Mouse (Mus musculus): ENCODE measurements around the gene Ubqln4. TPM values are rescaled to one million over a fixed set of nuclear protein-coding genes. Genes with fewer than 3 reads are reported as not detected.
A peak's percentile ranks its signal among the peaks of the same experiment; 100 is the strongest.

Gene Ubqln4
- polyA plus RNA-seq, 1 experiment = 108 TPM

GRCm38 (mm10) chr3:88535005-88535404 is 18.6 kb upstream of the Ubqln4 start:
- no peak for TF ChIP-seq CTCF (IDR thresholded peaks at IDR 0.05; ENCODE audit: borderline replicate concordance, extremely low read depth, insufficient read depth, insufficient read length)
- TF ChIP-seq POLR2A (IDR thresholded peaks at IDR 0.05; ENCODE audit: borderline replicate concordance, extremely low read depth, insufficient read depth, insufficient read length, poor library complexity, severe bottlenecking) = no peak
- no peak for DNase-seq (ENCODE audit: low read depth)

GRCm38 (mm10) chr3:88535527-88535926 is 18.0 kb upstream of the Ubqln4 start:
- DNase-seq (ENCODE audit: low read depth) = no peak

GRCm38 (mm10) chr3:88536103-88536930 is 17.2 kb upstream of the Ubqln4 start:
- TF ChIP-seq CTCF (IDR thresholded peaks at IDR 0.05; ENCODE audit: borderline replicate concordance, extremely low read depth, insufficient read depth, insufficient read length) = no peak
- TF ChIP-seq POLR2A (IDR thresholded peaks at IDR 0.05; ENCODE audit: borderline replicate concordance, extremely low read depth, insufficient read depth, insufficient read length, poor library complexity, severe bottlenecking) = no peak
- peak; percentile 76 for DNase-seq (ENCODE audit: low read depth)

More at GRCm38 (mm10) chr3:88535527-88535926, 18.0 kb upstream of the Ubqln4 start:
- TF ChIP-seq POLR2A (IDR thresholded peaks at IDR 0.05; ENCODE audit: borderline replicate concordance, extremely low read depth, insufficient read depth, insufficient read length, poor library complexity, severe bottlenecking) (no peak), CTCF (IDR thresholded peaks at IDR 0.05; ENCODE audit: borderline replicate concordance, extremely low read depth, insufficient read depth, insufficient read length) (no peak)

GRCm38 (mm10) chr3:88537146-88537545 is 16.4 kb upstream of the Ubqln4 start:
- DNase-seq (ENCODE audit: low read depth) = no peak
- TF ChIP-seq POLR2A (IDR thresholded peaks at IDR 0.05; ENCODE audit: borderline replicate concordance, extremely low read depth, insufficient read depth, insufficient read length, poor library complexity, severe bottlenecking) = no peak
- no peak for TF ChIP-seq CTCF (IDR thresholded peaks at IDR 0.05; ENCODE audit: borderline replicate concordance, extremely low read depth, insufficient read depth, insufficient read length)

GRCm38 (mm10) chr3:88538271-88539145 is 15.1 kb upstream of the Ubqln4 start:
- peak; percentile 63 for DNase-seq (ENCODE audit: low read depth)
- no peak for TF ChIP-seq POLR2A (IDR thresholded peaks at IDR 0.05; ENCODE audit: borderline replicate concordance, extremely low read depth, insufficient read depth, insufficient read length, poor library complexity, severe bottlenecking)

GRCm38 (mm10) chr3:88539397-88539796 is 14.2 kb upstream of the Ubqln4 start:
- TF ChIP-seq CTCF (IDR thresholded peaks at IDR 0.05; ENCODE audit: borderline replicate concordance, extremely low read depth, insufficient read depth, insufficient read length) (no peak), POLR2A (IDR thresholded peaks at IDR 0.05; ENCODE audit: borderline replicate concordance, extremely low read depth, insufficient read depth, insufficient read length, poor library complexity, severe bottlenecking) (no peak)
- peak; percentile 87 for DNase-seq (ENCODE audit: low read depth)

GRCm38 (mm10) chr3:88540085-88540484 is 13.5 kb upstream of the Ubqln4 start:
- no peak for TF ChIP-seq CTCF (IDR thresholded peaks at IDR 0.05; ENCODE audit: borderline replicate concordance, extremely low read depth, insufficient read depth, insufficient read length)
- no peak for TF ChIP-seq POLR2A (IDR thresholded peaks at IDR 0.05; ENCODE audit: borderline replicate concordance, extremely low read depth, insufficient read depth, insufficient read length, poor library complexity, severe bottlenecking)
- peak; percentile 37 for DNase-seq (ENCODE audit: low read depth)

- DNase-seq (ENCODE audit: low read depth) = peak; percentile 89
- TF ChIP-seq POLR2A (IDR thresholded peaks at IDR 0.05; ENCODE audit: borderline replicate concordance, extremely low read depth, insufficient read depth, insufficient read length, poor library complexity, severe bottlenecking) = no peak
- no peak for TF ChIP-seq CTCF (IDR thresholded peaks at IDR 0.05; ENCODE audit: borderline replicate concordance, extremely low read depth, insufficient read depth, insufficient read length)
These were observed 11.7 kb upstream of the Ubqln4 start for GRCm38 (mm10) chr3:88541622-88542401.

- no peak for DNase-seq (ENCODE audit: low read depth)
- TF ChIP-seq CTCF (IDR thresholded peaks at IDR 0.05; ENCODE audit: borderline replicate concordance, extremely low read depth, insufficient read depth, insufficient read length) (no peak), POLR2A (IDR thresholded peaks at IDR 0.05; ENCODE audit: borderline replicate concordance, extremely low read depth, insufficient read depth, insufficient read length, poor library complexity, severe bottlenecking) (no peak)
These were observed 11.1 kb upstream of the Ubqln4 start for GRCm38 (mm10) chr3:88542486-88542885.

GRCm38 (mm10) chr3:88543174-88543573 is 10.4 kb upstream of the Ubqln4 start:
- no peak for TF ChIP-seq CTCF (IDR thresholded peaks at IDR 0.05; ENCODE audit: borderline replicate concordance, extremely low read depth, insufficient read depth, insufficient read length)
- TF ChIP-seq POLR2A (IDR thresholded peaks at IDR 0.05; ENCODE audit: borderline replicate concordance, extremely low read depth, insufficient read depth, insufficient read length, poor library complexity, severe bottlenecking) = no peak

More at GRCm38 (mm10) chr3:88543174-88543573, 10.4 kb upstream of the Ubqln4 start:
- DNase-seq (ENCODE audit: low read depth) = no peak

Data from brain, embryonic 14.5 days (tissue).